Mouse (Mus musculus) lung, embryonic 14.5 days (tissue): ENCODE data around the gene Nbr1. TPM values are rescaled to one million over a fixed set of nuclear protein-coding genes. Genes with fewer than 3 reads are reported as not detected.

ENCODE experiments used
- ATAC-seq: fragments of 200-750 bp; cut with Nextera tagmentation; 2 replicates; pipeline ENCODE4 v1.8.0; 2017; ENCODE audit warnings: mild to moderate bottlenecking, moderate TSS enrichment, moderate library complexity; ENCODE audit not compliant: insufficient read depth
- DNase-seq: peaks from one replicate; pipeline ENCODE4 v3.0.0-alpha.2; 2015
- H3K27ac ChIP-seq: fragments of 300-500 bp; sonication (generic); 2 replicates; pipeline ENCODE4 v1.5.1; 2014; ENCODE audit warnings: low read depth, mild to moderate bottlenecking, moderate library complexity
- H3K27me3 ChIP-seq: fragments of 300-500 bp; sonication (generic); 2 replicates; pipeline ENCODE4 v1.6.1; 2014; ENCODE audit warnings: low read length, control low read depth; ENCODE audit not compliant: insufficient read depth
- H3K36me3 ChIP-seq: fragments of 300-500 bp; sonication (generic); 2 replicates; pipeline ENCODE4 v1.6.1; 2014; ENCODE audit warnings: control low read depth; ENCODE audit not compliant: insufficient read depth
- H3K4me1 ChIP-seq: fragments of 300-500 bp; sonication (generic); 2 replicates; pipeline ENCODE4 v1.6.1; 2014; ENCODE audit warnings: antibody characterized with exemption, control low read depth; ENCODE audit not compliant: insufficient read depth
- H3K4me2 ChIP-seq: fragments of 300-500 bp; sonication (generic); 2 replicates; pipeline ENCODE4 v1.6.1; 2014; ENCODE audit warnings: mild to moderate bottlenecking
- H3K4me3 ChIP-seq: fragments of 300-500 bp; sonication (generic); 2 replicates; pipeline ENCODE4 v1.5.1; 2014; ENCODE audit warnings: low read depth, low read length
- H3K9ac ChIP-seq: fragments of 300-500 bp; sonication (generic); 2 replicates; pipeline ENCODE4 v1.6.1; 2014
- H3K9me3 ChIP-seq: fragments of 300-500 bp; sonication (generic); 2 replicates; pipeline ENCODE4 v1.6.1; 2016; ENCODE audit warnings: low read depth, low read length, control low read depth
- CTCF ChIP-seq: IDR thresholded peaks from 2 replicates; pipeline ENCODE4 v1.5.1; 2016; ENCODE audit warnings: antibody characterized with exemption, low read depth
- WGBS: fragments of 180-500 bp; shearing (Covaris S2); extraction: QIAGEN DNeasy Blood & Tissue Kit; methylation state at CpG from one replicate; pipeline ENCODE4 v1.1.7; 2014; 5-methylcytosine and 5-hydroxymethylcytosine counted together
- polyA plus RNA-seq: library from polyadenylated mRNA; unstranded; fragments of >200 nt; fragmentation: Nextera tagmentation; extraction: Ambion mirVana; gene quantifications from 2 replicates; pipeline ENCODE4 v1.2.1, GENCODE M21; 2014

Gene Nbr1
- 59.2 and 62.4 TPM in 2 replicates for polyA plus RNA-seq

GRCm38 (mm10) chr11:101551751-101552475 lies at the start of gene Nbr1, which contains the start of gene Brca1:
Nbr1 (plus strand) TSS chr11:101552149.
Brca1 (minus strand) TSS chr11:101551955.
- Histone ChIP-seq H3K27ac (peak within 1 kb of the TSS; percentile 91), H3K4me3 (peak within 1 kb of the TSS; percentile 70), H3K27me3 (no peaks in the 10 kb centered on the region), H3K9ac (peak within 1 kb of the TSS; percentile 78), H3K4me2 (peak within 1 kb of the TSS; percentile 74), H3K9me3 (no peaks in the 10 kb centered on the region), H3K4me1 (0 out of 2 replicates have a peak, but pooled peaks cover 4% of the 10 kb centered on the region), H3K36me3 (peaks cover 29% of the 10 kb centered on the region)
- ATAC-seq (peak; percentile 78), DNase-seq (peak; percentile 99)
- under 1% methylated on average over 43 of the region's 43 CpGs for WGBS
- TF ChIP-seq CTCF, result no peak

GRCm38 (mm10) chr11:101506269-101506780 lies 45.6 kb upstream of the Nbr1 start:
- Histone ChIP-seq H3K4me1 (no peaks in the 10 kb centered on the region), H3K9ac (no peak overlapping the region), H3K4me2 (no peak overlapping the region), H3K36me3 (peaks cover 68% of the 10 kb centered on the region), H3K27ac (no peak overlapping the region), H3K4me3 (no peak overlapping the region), H3K9me3 (no peaks in the 10 kb centered on the region), H3K27me3 (no peaks in the 10 kb centered on the region)
- WGBS, result 88% methylated on average over 5 of the region's 5 CpGs
- no peak for DNase-seq
- no peak for ATAC-seq
- TF ChIP-seq CTCF, result no peak

GRCm38 (mm10) chr11:101507090-101507489 lies 44.9 kb upstream of the Nbr1 start:
- no peaks in the 10 kb centered on the region for H3K4me1 ChIP-seq
- no peak overlapping the region for H3K4me3 ChIP-seq
- peaks cover 69% of the 10 kb centered on the region for H3K36me3 ChIP-seq
- ATAC-seq (no peak), DNase-seq (no peak)
- H3K9me3 ChIP-seq, result no peaks in the 10 kb centered on the region
- H3K27me3 ChIP-seq, result no peaks in the 10 kb centered on the region
- H3K27ac ChIP-seq, result no peak overlapping the region
- WGBS, result 91% methylated on average over 7 of the region's 7 CpGs
- TF ChIP-seq CTCF, result no peak
- no peak overlapping the region for H3K4me2 ChIP-seq
- H3K9ac ChIP-seq, result no peak overlapping the region

GRCm38 (mm10) chr11:101518937-101519336 lies 33.0 kb upstream of the Nbr1 start:
- Histone ChIP-seq H3K9ac (no peak overlapping the region), H3K4me3 (no peak overlapping the region), H3K4me1 (no peaks in the 10 kb centered on the region), H3K36me3 (peaks cover 52% of the 10 kb centered on the region), H3K9me3 (no peaks in the 10 kb centered on the region), H3K4me2 (no peak overlapping the region), H3K27me3 (no peaks in the 10 kb centered on the region), H3K27ac (no peak overlapping the region)
- WGBS, result 79% methylated on average over 5 of the region's 5 CpGs
- no peak for TF ChIP-seq CTCF
- DNase-seq, result no peak
- ATAC-seq, result no peak

- no peak overlapping the region for H3K27ac ChIP-seq
- ATAC-seq (no peak), DNase-seq (no peak)
- WGBS, result 81% methylated on average over 6 of the region's 6 CpGs
- no peak overlapping the region for H3K9ac ChIP-seq
- H3K4me3 ChIP-seq, result no peak overlapping the region
- H3K36me3 ChIP-seq, result peaks cover 52% of the 10 kb centered on the region
- H3K9me3 ChIP-seq, result no peaks in the 10 kb centered on the region
- no peaks in the 10 kb centered on the region for H3K4me1 ChIP-seq
- no peak for TF ChIP-seq CTCF
- H3K27me3 ChIP-seq, result no peaks in the 10 kb centered on the region
- no peak overlapping the region for H3K4me2 ChIP-seq
These were observed 32.6 kb upstream of the Nbr1 start for GRCm38 (mm10) chr11:101519364-101519763.

GRCm38 (mm10) chr11:101524446-101524845 lies 27.5 kb upstream of the Nbr1 start:
- no peak overlapping the region for H3K4me2 ChIP-seq
- H3K4me3 ChIP-seq, result no peak overlapping the region
- H3K9me3 ChIP-seq, result no peaks in the 10 kb centered on the region
- 81% methylated on average over 8 of the region's 8 CpGs for WGBS
- no peak overlapping the region for H3K9ac ChIP-seq
- H3K4me1 ChIP-seq, result no peaks in the 10 kb centered on the region
- ATAC-seq (no peak), DNase-seq (no peak)
- H3K27me3 ChIP-seq, result no peaks in the 10 kb centered on the region
- peaks cover 72% of the 10 kb centered on the region for H3K36me3 ChIP-seq
- H3K27ac ChIP-seq, result no peak overlapping the region
- no peak for TF ChIP-seq CTCF

- Histone ChIP-seq H3K36me3 (peaks cover 72% of the 10 kb centered on the region), H3K27me3 (no peaks in the 10 kb centered on the region), H3K4me1 (no peaks in the 10 kb centered on the region), H3K4me3 (no peak overlapping the region), H3K9ac (no peak overlapping the region), H3K27ac (no peak overlapping the region), H3K9me3 (no peaks in the 10 kb centered on the region), H3K4me2 (no peak overlapping the region)
- DNase-seq, result no peak
- TF ChIP-seq CTCF, result no peak
- WGBS, result 95% methylated on average over 10 of the region's 10 CpGs
- ATAC-seq, result no peak
These were observed 26.9 kb upstream of the Nbr1 start for GRCm38 (mm10) chr11:101525056-101525455.
